Mouse (Mus musculus) intestine, embryonic 14.5 days (tissue): ENCODE data around the gene Rasgrp4. TPM values are rescaled to one million over a fixed set of nuclear protein-coding genes. Genes with fewer than 3 reads are reported as not detected.

Source experiments
- ATAC-seq: fragments of 200-750 bp; cut with Nextera tagmentation; replicated peaks from 2 replicates; pipeline ENCODE4 v1.8.0; 2017; ENCODE audit warnings: low read depth, moderate number of reproducible peaks, moderate TSS enrichment, moderate library complexity; ENCODE audit not compliant: low FRiP score, low TSS enrichment
- DNase-seq: peaks from one replicate; pipeline ENCODE4 v3.0.0-alpha.2; 2018; ENCODE audit warnings: low spot score
- H3K27ac ChIP-seq: fragments of 300-500 bp; sonication (generic); 2 replicates; pipeline ENCODE4 v1.5.1; 2014; ENCODE audit warnings: low read depth, mild to moderate bottlenecking, control low read depth
- H3K27me3 ChIP-seq: fragments of 300-500 bp; sonication (generic); replicated peaks from 2 replicates; pipeline ENCODE4 v1.6.1; 2014; ENCODE audit warnings: low read length, control low read depth; ENCODE audit not compliant: control insufficient read depth, insufficient read depth
- H3K36me3 ChIP-seq: fragments of 300-500 bp; sonication (generic); 2 replicates; pipeline ENCODE4 v1.6.1; 2014; ENCODE audit warnings: low read length, control low read depth; ENCODE audit not compliant: control insufficient read depth, insufficient read depth
- H3K4me1 ChIP-seq: fragments of 300-500 bp; sonication (generic); replicated peaks from 2 replicates; pipeline ENCODE4 v1.6.1; 2014; ENCODE audit warnings: low read length, control low read depth, mixed read lengths; ENCODE audit not compliant: control insufficient read depth, insufficient read depth
- H3K4me2 ChIP-seq: fragments of 300-500 bp; sonication (generic); 2 replicates; pipeline ENCODE4 v1.6.1; 2014; ENCODE audit warnings: low read length
- H3K4me3 ChIP-seq: fragments of 300-500 bp; sonication (generic); 2 replicates; pipeline ENCODE4 v1.5.1; 2014; ENCODE audit warnings: low read depth, low read length, control low read depth, mixed read lengths
- H3K9ac ChIP-seq: fragments of 300-500 bp; sonication (generic); 2 replicates; pipeline ENCODE4 v1.6.1; 2014; ENCODE audit warnings: mild to moderate bottlenecking, low read length
- H3K9me3 ChIP-seq: fragments of 300-500 bp; sonication (generic); 2 replicates; pipeline ENCODE4 v1.6.1; 2016; ENCODE audit warnings: low read length, control low read depth; ENCODE audit not compliant: control insufficient read depth
- WGBS: fragments of 180-500 bp; shearing (Covaris S2); extraction: QIAGEN DNeasy Blood & Tissue Kit; methylation state at CpG from one replicate; pipeline ENCODE4 v1.1.7; 2014; 5-methylcytosine and 5-hydroxymethylcytosine counted together
- polyA plus RNA-seq: library from polyadenylated mRNA; unstranded; fragments of >200 nt; fragmentation: Nextera tagmentation; extraction: Ambion mirVana; gene quantifications from 2 replicates; pipeline ENCODE4 v1.2.1, GENCODE M21; 2014

The Rasgrp4 gene
- polyA plus RNA-seq, 1 experiment from 2014 or later, result 0.96 TPM

- no peak for ATAC-seq
Measured at GRCm38 (mm10) chr7:29119526-29119925, 15.1 kb upstream of the Rasgrp4 start.

GRCm38 (mm10) chr7:29122821-29123220 is 11.8 kb upstream of the Rasgrp4 start:
- H3K4me2 ChIP-seq, result no peak overlapping the region
- peaks cover 11% of the 10 kb centered on the region; the same call in 1 of the 2 replicates for H3K4me1 ChIP-seq
- H3K9ac ChIP-seq, result no peak overlapping the region
- no peaks in the 10 kb centered on the region for H3K27me3 ChIP-seq
- H3K36me3 ChIP-seq, result no peaks in the 10 kb centered on the region
- 92% methylated on average over 9 of the region's 9 CpGs for WGBS
- H3K27ac ChIP-seq, result no peak overlapping the region
- no peak overlapping the region for H3K4me3 ChIP-seq
- ATAC-seq (no peak), DNase-seq (no peak)
- no peaks in the 10 kb centered on the region for H3K9me3 ChIP-seq

More at GRCm38 (mm10) chr7:29119526-29119925, 15.1 kb upstream of the Rasgrp4 start:
- H3K36me3 ChIP-seq, result no peaks in the 10 kb centered on the region
- H3K4me1 ChIP-seq, result peaks cover 3% of the 10 kb centered on the region; the same call in 1 of the 2 replicates
- H3K4me2 ChIP-seq, result no peak overlapping the region
- 86% methylated on average over 1 of the region's 1 CpGs for WGBS
- no peak for DNase-seq
- H3K9me3 ChIP-seq, result no peaks in the 10 kb centered on the region
- no peak overlapping the region for H3K4me3 ChIP-seq
- no peak overlapping the region for H3K27ac ChIP-seq
- H3K27me3 ChIP-seq, result no peaks in the 10 kb centered on the region
- H3K9ac ChIP-seq, result no peak overlapping the region

- H3K27me3 ChIP-seq, result no peaks in the 10 kb centered on the region
- H3K9me3 ChIP-seq, result no peaks in the 10 kb centered on the region
- H3K9ac ChIP-seq, result no peak overlapping the region
- WGBS, result 46% methylated on average over 5 of the region's 5 CpGs
- ATAC-seq (0 out of 2 replicates have a peak, but pooled peaks have one; percentile 29), DNase-seq (no peak)
- no peak overlapping the region for H3K4me2 ChIP-seq
- no peak overlapping the region for H3K4me3 ChIP-seq
- H3K36me3 ChIP-seq, result no peaks in the 10 kb centered on the region
- H3K4me1 ChIP-seq, result peaks cover 11% of the 10 kb centered on the region; the same call in 1 of the 2 replicates
- no peak overlapping the region for H3K27ac ChIP-seq
Measured at GRCm38 (mm10) chr7:29123531-29124358, 10.9 kb upstream of the Rasgrp4 start.

GRCm38 (mm10) chr7:29124970-29125369 is 9.7 kb upstream of the Rasgrp4 start, which contains the start of gene Ryr1:
Gene Ryr1 (minus strand): TSS chr7:29125179.
- WGBS, result under 1% methylated on average over 16 of the region's 16 CpGs
- Histone ChIP-seq H3K9me3 (no peaks in the 10 kb centered on the region), H3K27me3 (no peaks in the 10 kb centered on the region), H3K36me3 (no peaks in the 10 kb centered on the region), H3K27ac (no peak within 1 kb of the TSS), H3K9ac (peak within 1 kb of the TSS; percentile 31), H3K4me3 (peak within 1 kb of the TSS; percentile 43), H3K4me1 (peaks cover 11% of the 10 kb centered on the region; the same call in 1 of the 2 replicates), H3K4me2 (peak within 1 kb of the TSS; percentile 85)
- ATAC-seq, result peak; percentile 76
- DNase-seq, result peak; percentile 77

- Histone ChIP-seq H3K4me2 (no peak overlapping the region), H3K9ac (no peak overlapping the region), H3K27ac (no peak overlapping the region), H3K36me3 (no peaks in the 10 kb centered on the region), H3K9me3 (no peaks in the 10 kb centered on the region), H3K4me3 (no peak overlapping the region), H3K4me1 (peaks cover 11% of the 10 kb centered on the region; the same call in 1 of the 2 replicates), H3K27me3 (no peaks in the 10 kb centered on the region)
- 15% methylated on average over 7 of the region's 7 CpGs for WGBS
- DNase-seq (peak; percentile 77), ATAC-seq (0 out of 2 replicates have a peak, but pooled peaks have one; percentile 9)
Measured at GRCm38 (mm10) chr7:29126173-29126915, 8.3 kb upstream of the Rasgrp4 start.

- no peak overlapping the region for H3K4me2 ChIP-seq
- no peak for DNase-seq
Measured at GRCm38 (mm10) chr7:29128725-29129124, 5.9 kb upstream of the Rasgrp4 start.

GRCm38 (mm10) chr7:29134230-29134629 is 421 bp upstream of the Rasgrp4 start:
- Histone ChIP-seq H3K4me1 (0 out of 2 replicates have a peak, but pooled peaks cover 10% of the 10 kb centered on the region), H3K27me3 (no peaks in the 10 kb centered on the region), H3K36me3 (no peaks in the 10 kb centered on the region), H3K4me3 (peak overlapping the region; percentile 25; the same call in 1 of the 2 replicates), H3K9ac (no peak overlapping the region), H3K9me3 (no peaks in the 10 kb centered on the region), H3K4me2 (peak overlapping the region; percentile 49), H3K27ac (no peak overlapping the region)
- WGBS, result 4% methylated on average over 3 of the region's 4 CpGs
- no peak for ATAC-seq
- no peak for DNase-seq

More at GRCm38 (mm10) chr7:29128725-29129124, 5.9 kb upstream of the Rasgrp4 start:
- H3K36me3 ChIP-seq, result no peaks in the 10 kb centered on the region
- no peaks in the 10 kb centered on the region for H3K27me3 ChIP-seq
- peaks cover 11% of the 10 kb centered on the region; the same call in 1 of the 2 replicates for H3K4me1 ChIP-seq
- 67% methylated on average over 2 of the region's 2 CpGs for WGBS
- ATAC-seq, result no peak
- H3K9me3 ChIP-seq, result no peaks in the 10 kb centered on the region
- no peak overlapping the region for H3K27ac ChIP-seq
- H3K4me3 ChIP-seq, result no peak overlapping the region
- no peak overlapping the region for H3K9ac ChIP-seq

- no peak overlapping the region for H3K27ac ChIP-seq
- no peaks in the 10 kb centered on the region for H3K36me3 ChIP-seq
- H3K4me3 ChIP-seq, result no peak overlapping the region
- no peaks in the 10 kb centered on the region for H3K9me3 ChIP-seq
- no peaks in the 10 kb centered on the region for H3K27me3 ChIP-seq
- DNase-seq (no peak), ATAC-seq (no peak)
- 39% methylated on average over 16 of the region's 16 CpGs for WGBS
- no peak overlapping the region for H3K9ac ChIP-seq
- H3K4me1 ChIP-seq, result 0 out of 2 replicates have a peak, but pooled peaks cover 10% of the 10 kb centered on the region
- no peak overlapping the region for H3K4me2 ChIP-seq
Measured at GRCm38 (mm10) chr7:29137429-29137828, 2.8 kb downstream of the Rasgrp4 start.
